Mouse (Mus musculus) cortical plate, adult 2 months (tissue): ENCODE measurements around the gene Rgs9.

Experiments
- CTCF ChIP-seq: fragments of 200-500 bp; IDR thresholded peaks from 2 replicates; pipeline ENCODE4 v1.5.1; 2011; ENCODE audit warnings: mild to moderate bottlenecking, control low read depth, low read length; ENCODE audit not compliant: insufficient read depth; ENCODE audit errors: extremely low read depth
- POLR2A ChIP-seq: fragments of 200-500 bp; IDR thresholded peaks from 2 replicates; pipeline ENCODE4 v1.6.1; 2011; ENCODE audit warnings: mild to moderate bottlenecking, low read length, control low read depth; ENCODE audit not compliant: insufficient read depth; ENCODE audit errors: extremely low read depth

GRCm38 (mm10) chr11:109340541-109340940, 42.6 kb upstream of the Rgs9 start:
- no peak for TF ChIP-seq CTCF
- no peak for TF ChIP-seq POLR2A
